Mouse (Mus musculus) olfactory bulb, adult 2 months (tissue): ENCODE measurements around the gene Nme3.

Source experiments
- CTCF ChIP-seq: fragments of 200-500 bp; IDR thresholded peaks from 2 replicates; pipeline ENCODE4 v1.5.1; 2012; ENCODE audit warnings: low read depth, mild to moderate bottlenecking, low read length, moderate library complexity; ENCODE audit not compliant: insufficient read depth
- POLR2A ChIP-seq: fragments of 200-500 bp; IDR thresholded peaks from 2 replicates; pipeline ENCODE4 v1.6.1; 2012; ENCODE audit warnings: mild to moderate bottlenecking, low read depth, low read length, moderate library complexity; ENCODE audit not compliant: insufficient read depth

GRCm38 (mm10) chr17:24907591-24907990, 11.3 kb downstream of the Nme3 start:
- TF ChIP-seq CTCF (no peak), POLR2A (no peak)
